Comparison of ENCODE assay signal across 29 mouse cellular contexts in genomic region chr7:66786476-66786875, GRCm38 (mm10). TPM values are rescaled to one million over a fixed set of nuclear protein-coding genes. Genes with fewer than 3 reads are reported as not detected.
DNase-seq lines count a peak whose midpoint lies in the region; ATAC-seq lines count a peak whose summit lies in the region.
"Had no signal": no experiment of that assay in that cellular context is flagged by ENCODE, and none has a peak within 500 bp of the region (broad histone marks: within the 10 kb centered on the region; RNA-seq: fewer than 3 reads in every experiment).

No protein-coding gene starts in this region.

- no peaks in the 10 kb centered on the region for H3K9me3 ChIP-seq in heart, embryonic 12.5 days (replicated peaks)
- H3K9me3 ChIP-seq in neural tube, embryonic 13.5 days, result no peaks in the 10 kb centered on the region
- H3K9me3 ChIP-seq in neural tube, embryonic 15.5 days (replicated peaks), result no peaks in the 10 kb centered on the region
- H3K9me3 ChIP-seq: embryonic facial prominence, embryonic 13.5 days; lung, embryonic 15.5 days; midbrain, embryonic 10.5 days; midbrain, embryonic 15.5 days had no signal

- WGBS in heart, embryonic 12.5 days, result 60% methylated on average over 3 of the region's 3 CpGs
- WGBS in neural tube, embryonic 13.5 days, result 88% methylated on average over 3 of the region's 3 CpGs
- 88% methylated on average over 3 of the region's 3 CpGs for WGBS in neural tube, embryonic 15.5 days

- H3K27ac ChIP-seq in heart, embryonic 12.5 days (ENCODE audit: poor library complexity, severe bottlenecking), result 0 out of 2 replicates have a peak overlapping the region, but pooled peaks have one; percentile 19
- H3K27ac ChIP-seq in neural tube, embryonic 13.5 days (replicated peaks), result peak overlapping the region; percentile 3; the same call in 1 of the 2 replicates
- H3K27ac ChIP-seq in neural tube, embryonic 15.5 days (replicated peaks), result no peak overlapping the region
- H3K27ac ChIP-seq: embryonic facial prominence, embryonic 13.5 days; hindbrain, embryonic 14.5 days; liver, embryonic 14.5 days; lung, embryonic 15.5 days; midbrain, embryonic 10.5 days; midbrain, embryonic 15.5 days had no signal

- ATAC-seq in heart, embryonic 12.5 days (ENCODE audit: insufficient number of reproducible peaks, low FRiP score), result no peak
- ATAC-seq in neural tube, embryonic 13.5 days (ENCODE audit: low read depth), result no peak
- no peak for ATAC-seq in neural tube, embryonic 15.5 days (ENCODE audit: low FRiP score)
- ATAC-seq: activated CD4-positive, CD25-positive, alpha-beta regulatory T cell, adult 4 months; midbrain, embryonic 15.5 days had no signal

- intact Hi-C loops in heart, postnatal 25 days (cut with DNase I), result no loop called here
- intact Hi-C loops in left cerebral cortex, postnatal 10 days (cut with DNase I), result no loop called here

- no peaks in the 10 kb centered on the region for H3K27me3 ChIP-seq in heart, embryonic 12.5 days (replicated peaks)
- no peaks in the 10 kb centered on the region for H3K27me3 ChIP-seq in neural tube, embryonic 13.5 days
- H3K27me3 ChIP-seq in neural tube, embryonic 15.5 days (replicated peaks), result no peaks in the 10 kb centered on the region
- H3K27me3 ChIP-seq: CH12.LX; embryonic facial prominence, embryonic 13.5 days; lung, embryonic 15.5 days; midbrain, embryonic 15.5 days had no signal

- no peak overlapping the region for H3K4me3 ChIP-seq in heart, embryonic 12.5 days
- no peak overlapping the region for H3K4me3 ChIP-seq in neural tube, embryonic 13.5 days
- no peak overlapping the region for H3K4me3 ChIP-seq in neural tube, embryonic 15.5 days (replicated peaks)
- H3K4me3 ChIP-seq: embryonic facial prominence, embryonic 13.5 days; lung, embryonic 15.5 days; midbrain, embryonic 10.5 days; midbrain, embryonic 15.5 days had no signal

- H3K9ac ChIP-seq in heart, embryonic 12.5 days, result no peak overlapping the region
- no peak overlapping the region for H3K9ac ChIP-seq in neural tube, embryonic 13.5 days
- no peak overlapping the region for H3K9ac ChIP-seq in neural tube, embryonic 15.5 days (replicated peaks)
- H3K9ac ChIP-seq: embryonic facial prominence, embryonic 13.5 days; hindbrain, embryonic 14.5 days; liver, embryonic 14.5 days; lung, embryonic 15.5 days; midbrain, embryonic 15.5 days had no signal

- H3K4me2 ChIP-seq in heart, embryonic 12.5 days, result no peak overlapping the region
- no peak overlapping the region for H3K4me2 ChIP-seq in neural tube, embryonic 13.5 days
- H3K4me2 ChIP-seq in neural tube, embryonic 15.5 days, result no peak overlapping the region
- H3K4me2 ChIP-seq: embryonic facial prominence, embryonic 13.5 days; heart, embryonic 11.5 days; hindbrain, embryonic 14.5 days; lung, embryonic 15.5 days; midbrain, embryonic 15.5 days had no signal

- peak; percentile 55 to 80 for DNase-seq in adrenal gland, adult (ENCODE audit: inconsistent age in 2 of 2, low spot score in 1 of 2)
- no peak for DNase-seq in adrenal gland, postnatal 4 days (ENCODE audit: low spot score in 2 of 2)
- no peak for DNase-seq in heart, postnatal 25 days (ENCODE audit: low spot score)
- DNase-seq in left cerebral cortex, postnatal 10 days (ENCODE audit: extremely low spot score in 1 of 2, low spot score in 2 of 2), result no peak
- DNase-seq: cerebellum, adult 11-12 months; cerebellum, adult 9-11 months; gastrocnemius, postnatal 14 days; kidney, adult 18-20 months; kidney, postnatal 10 days; layer of hippocampus, adult 9-11 months; liver; thymus, postnatal 14 days had no signal

- peaks cover 12% of the 10 kb centered on the region for H3K4me1 ChIP-seq in heart, embryonic 12.5 days (replicated peaks)
- peaks cover 11% of the 10 kb centered on the region for H3K4me1 ChIP-seq in neural tube, embryonic 13.5 days (replicated peaks)
- peaks cover 4% of the 10 kb centered on the region for H3K4me1 ChIP-seq in neural tube, embryonic 15.5 days
- H3K4me1 ChIP-seq: midbrain, embryonic 15.5 days had no signal

- no peaks in the 10 kb centered on the region for H3K36me3 ChIP-seq in heart, embryonic 12.5 days
- H3K36me3 ChIP-seq in neural tube, embryonic 13.5 days, result no peaks in the 10 kb centered on the region
- H3K36me3 ChIP-seq in neural tube, embryonic 15.5 days, result no peaks in the 10 kb centered on the region
- H3K36me3 ChIP-seq: embryonic facial prominence, embryonic 13.5 days; lung, embryonic 15.5 days; midbrain, embryonic 10.5 days; midbrain, embryonic 15.5 days had no signal

RNA-seq across cellular contexts. Expression of gene Cers3, which starts 43.2 kb away (rescaled TPM):
- total RNA-seq in adrenal gland, postnatal 4 days (2021), result under 1 TPM; 0.14 to 0.22 TPM
- 0.53 and 0.65 TPM in 2 replicates for polyA plus RNA-seq in heart, embryonic 12.5 days (2016; fragmentation: Nextera tagmentation; extraction: Ambion mirVana)
- under 1 TPM; 0.11 to 0.13 TPM for total RNA-seq in heart, postnatal 25 days (2021)
- polyA plus RNA-seq in neural tube, embryonic 13.5 days (2015; fragmentation: Nextera tagmentation; extraction: Ambion mirVana), result 0.33 and 0.61 TPM in 2 replicates
- 0.37 and 1.2 TPM in 2 replicates for polyA plus RNA-seq in neural tube, embryonic 15.5 days (2015; fragmentation: Nextera tagmentation; extraction: Ambion mirVana)
- total RNA-seq in left cerebral cortex, postnatal 10 days (2021), result 1 to 10 TPM in 1 of 2 experiments, under 1 TPM in 1; 0.73 to 1.1 TPM
- total RNA-seq: common myeloid progenitor, adult 5-6 weeks; gastrocnemius, postnatal 14 days; granulocyte monocyte progenitor cell, adult 5-6 weeks; hematopoietic stem cell, adult 5-6 weeks; megakaryocyte progenitor cell, adult 5-6 weeks had no signal
- polyA plus RNA-seq: activated CD4-positive, CD25-positive, alpha-beta regulatory T cell, adult 4 months; small intestine, adult 2 months had no signal

RNA-seq across cellular contexts. Expression of gene Adamts17, which starts 53.1 kb away (rescaled TPM):
- total RNA-seq in adrenal gland, postnatal 4 days (2021), result 1 to 10 TPM; 5.2 to 9.6 TPM
- polyA plus RNA-seq in heart, embryonic 12.5 days (2016; fragmentation: Nextera tagmentation; extraction: Ambion mirVana), result 3.7 and 6.3 TPM in 2 replicates
- total RNA-seq in heart, postnatal 25 days (2021), result 1 to 10 TPM; 1.5 to 2.7 TPM
- polyA plus RNA-seq in neural tube, embryonic 13.5 days (2015; fragmentation: Nextera tagmentation; extraction: Ambion mirVana), result 5.9 and 6.4 TPM in 2 replicates
- 5.9 and 7.1 TPM in 2 replicates for polyA plus RNA-seq in neural tube, embryonic 15.5 days (2015; fragmentation: Nextera tagmentation; extraction: Ambion mirVana)
- total RNA-seq in left cerebral cortex, postnatal 10 days (2021), result 10 to 100 TPM; 19.0 to 24.1 TPM
- total RNA-seq: CH12.LX; granulocyte monocyte progenitor cell, adult 5-6 weeks had no signal

Comparison
In these comparisons a context has a peak if more than half of its experiments do, and no peak if none do; other contexts are left out.
1. DNase-seq: peak in adrenal gland, adult (2 of 2); none in adrenal gland, postnatal 4 days (0 of 2), heart, postnatal 25 days (single experiment) and left cerebral cortex, postnatal 10 days (0 of 2).